Mouse (Mus musculus): ENCODE data around the gene Lonp2.

Gene Lonp2

DNA sequence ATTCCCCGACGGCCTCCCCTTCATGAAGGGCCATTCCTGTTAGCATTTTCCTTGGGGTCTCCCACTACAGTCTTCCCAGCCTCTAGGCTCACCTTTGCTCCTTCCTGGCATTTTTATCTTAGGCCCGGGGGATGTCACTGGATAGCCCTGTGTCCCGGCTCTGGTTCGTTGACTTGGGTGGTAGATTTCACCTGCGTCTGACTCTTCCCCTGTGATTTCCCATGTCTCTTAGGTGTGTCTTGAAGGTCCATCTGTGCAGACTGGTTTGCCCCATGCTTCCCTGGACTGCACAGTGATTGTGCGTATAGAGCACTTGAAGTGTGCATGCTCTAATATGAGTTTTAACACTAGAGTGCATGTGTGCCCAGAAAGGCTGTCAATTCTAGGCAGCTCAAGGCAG lies 1.1 kb downstream of the Lonp2 start:
- no peak for DNase-seq (ENCODE audit: low spot score)

DNA sequence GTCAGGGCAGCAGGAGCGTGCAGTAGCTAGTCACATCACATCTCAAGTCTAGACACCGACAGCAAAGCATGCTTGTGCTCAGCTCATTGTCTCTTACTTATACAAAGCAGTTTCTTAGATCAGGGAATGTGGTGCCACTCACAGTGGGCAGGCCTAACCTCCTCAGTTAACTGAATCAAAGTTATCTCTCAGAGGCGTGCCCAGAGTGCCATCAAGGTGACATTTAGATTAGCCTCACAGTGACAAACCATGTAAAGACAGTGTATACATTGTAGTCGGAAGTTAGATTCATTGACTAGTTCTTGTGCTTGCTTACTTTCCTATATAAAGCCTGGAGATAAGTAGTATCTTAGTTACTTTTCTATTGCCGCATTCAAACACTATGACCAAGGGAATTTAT lies 6.4 kb downstream of the Lonp2 start:
- no peak for DNase-seq (ENCODE audit: low spot score)

DNA sequence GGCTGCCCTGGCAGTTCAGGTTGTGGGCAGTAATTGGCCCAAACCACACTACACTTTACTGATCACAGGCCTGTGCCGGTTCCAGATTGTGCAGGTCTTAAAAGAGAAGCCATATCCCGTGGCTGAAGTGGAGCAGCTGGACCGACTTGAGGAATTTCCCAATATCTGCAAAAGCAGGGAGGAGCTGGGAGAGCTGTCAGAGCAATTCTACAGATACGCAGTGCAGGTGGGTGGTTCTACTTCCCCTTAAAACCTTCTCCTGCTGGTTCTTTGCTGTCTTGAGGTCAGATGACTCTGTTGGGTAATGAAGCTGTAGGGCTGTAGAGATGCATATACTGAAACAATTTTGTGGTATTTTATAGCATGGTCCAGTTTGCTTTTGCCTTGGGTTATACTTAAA lies 7.6 kb downstream of the Lonp2 start:
- DNase-seq (ENCODE audit: low spot score) = no peak

DNA sequence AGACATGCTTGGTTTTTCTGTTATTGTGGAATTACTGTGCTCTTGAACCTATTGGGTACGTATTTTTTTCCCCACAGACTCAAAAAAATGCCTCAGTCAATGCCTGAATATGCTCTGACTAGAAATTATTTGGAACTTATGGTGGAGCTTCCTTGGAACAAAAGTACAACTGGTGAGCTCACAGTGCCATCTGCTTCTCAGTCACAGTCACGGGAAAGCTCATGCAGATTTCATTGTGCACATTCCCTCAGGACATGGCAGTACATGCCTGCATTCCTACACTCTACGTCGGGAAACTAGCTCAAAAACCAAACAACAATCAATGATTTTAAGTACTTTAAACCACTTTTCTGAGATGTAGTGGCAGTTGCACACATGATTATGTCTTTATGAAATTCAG lies 14.0 kb downstream of the Lonp2 start:
- no peak for DNase-seq (ENCODE audit: low spot score)

DNA sequence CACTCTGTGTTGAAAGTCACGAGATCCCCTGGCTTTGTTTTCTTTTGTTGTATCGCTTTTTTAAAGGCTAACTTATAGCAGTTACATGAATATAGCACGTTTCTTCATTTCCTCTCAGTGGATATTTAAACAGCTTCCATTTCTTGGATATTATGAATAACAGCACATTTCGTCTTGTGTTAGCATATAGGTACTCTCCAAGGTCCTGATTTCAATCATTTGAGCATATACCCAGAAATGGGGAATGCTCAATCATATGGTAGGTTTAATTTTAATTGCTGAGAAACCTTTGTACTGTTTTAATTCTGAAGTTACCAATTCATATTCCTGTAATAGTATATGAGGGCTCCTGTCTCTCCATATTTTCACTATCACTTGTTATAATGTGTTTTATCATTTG lies 15.1 kb downstream of the Lonp2 start:
- no peak for DNase-seq (ENCODE audit: low spot score)

DNA sequence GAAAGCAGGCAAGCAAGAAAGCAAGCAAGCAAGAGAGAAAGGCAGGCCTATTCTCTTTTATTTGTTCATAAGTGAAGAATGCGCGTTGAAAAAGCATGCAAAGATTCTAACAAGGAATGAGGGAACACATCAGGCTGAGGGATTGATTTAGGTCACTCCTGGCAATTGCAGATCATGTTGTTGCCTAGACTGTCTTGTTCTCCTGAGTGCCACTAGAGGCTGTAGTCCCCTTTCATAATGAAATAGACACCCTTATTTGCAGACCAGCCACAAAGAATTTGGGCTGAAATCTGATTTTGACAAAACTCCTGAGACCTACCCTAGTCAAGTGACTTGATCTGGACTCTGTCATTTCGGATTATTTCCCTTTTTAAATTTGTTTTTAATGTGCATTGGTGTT lies 18.8 kb downstream of the Lonp2 start:
- no peak for DNase-seq (ENCODE audit: low spot score)

DNA sequence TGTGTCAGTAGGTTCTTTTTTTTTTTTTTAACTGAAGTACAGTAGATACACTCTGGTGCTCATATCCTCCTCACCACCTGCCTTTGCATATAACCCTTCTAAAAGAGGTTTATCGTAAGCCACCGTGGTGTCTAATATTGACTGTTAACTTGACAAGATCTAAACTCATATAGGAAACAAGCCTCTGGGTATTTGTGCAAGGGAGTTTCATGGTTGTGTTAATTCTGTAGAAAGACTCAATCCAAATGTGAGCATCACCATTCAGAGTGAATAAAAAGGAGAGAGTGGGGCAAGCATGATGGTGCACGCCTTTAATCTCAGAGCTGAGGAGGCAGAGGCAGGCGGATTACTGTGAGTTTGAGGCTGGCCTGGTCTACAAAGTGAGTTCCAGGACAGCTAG lies 20.8 kb downstream of the Lonp2 start:
- no peak for DNase-seq (ENCODE audit: low spot score)

DNA sequence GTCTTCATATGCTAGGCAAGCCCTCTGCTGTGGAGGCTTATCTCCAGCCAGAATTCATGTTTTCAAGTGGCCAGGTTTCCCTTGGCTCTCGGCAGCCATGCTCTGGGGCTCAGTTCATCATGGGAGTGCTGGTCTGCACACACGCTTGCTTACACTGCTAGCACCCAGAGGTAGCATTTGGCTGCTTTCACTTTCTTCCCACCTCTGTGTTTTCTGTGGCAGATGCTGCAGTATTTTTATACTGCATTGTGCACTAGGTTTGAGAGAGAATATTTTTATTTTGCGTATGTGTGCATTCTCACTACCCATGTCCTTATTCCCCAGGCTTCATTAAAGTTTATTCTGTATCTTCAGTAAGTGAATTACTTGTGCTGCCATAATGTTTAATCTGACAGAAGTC lies 23.9 kb downstream of the Lonp2 start:
- no peak for DNase-seq (ENCODE audit: low spot score)

DNA sequence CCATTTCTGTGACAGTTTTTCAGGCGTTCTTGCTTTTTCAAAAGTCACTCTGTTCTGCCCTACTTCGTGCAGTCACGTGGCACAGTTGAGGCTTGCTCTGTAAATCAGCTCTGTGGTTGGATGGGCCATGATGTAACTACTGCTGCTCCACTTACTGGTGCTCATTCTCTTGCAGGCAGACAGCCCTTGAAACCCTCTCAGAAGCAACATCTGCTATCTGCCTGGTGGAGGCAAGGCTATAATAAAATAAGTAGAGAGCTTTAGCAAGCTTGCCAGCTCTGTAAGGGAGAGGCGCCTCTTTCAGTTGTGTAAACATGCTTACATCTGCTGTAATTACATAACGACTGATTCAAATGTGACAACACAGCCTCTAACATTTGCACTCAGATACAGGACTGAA lies 27.6 kb downstream of the Lonp2 start:
- peak; percentile 79 for DNase-seq (ENCODE audit: low spot score)

DNA sequence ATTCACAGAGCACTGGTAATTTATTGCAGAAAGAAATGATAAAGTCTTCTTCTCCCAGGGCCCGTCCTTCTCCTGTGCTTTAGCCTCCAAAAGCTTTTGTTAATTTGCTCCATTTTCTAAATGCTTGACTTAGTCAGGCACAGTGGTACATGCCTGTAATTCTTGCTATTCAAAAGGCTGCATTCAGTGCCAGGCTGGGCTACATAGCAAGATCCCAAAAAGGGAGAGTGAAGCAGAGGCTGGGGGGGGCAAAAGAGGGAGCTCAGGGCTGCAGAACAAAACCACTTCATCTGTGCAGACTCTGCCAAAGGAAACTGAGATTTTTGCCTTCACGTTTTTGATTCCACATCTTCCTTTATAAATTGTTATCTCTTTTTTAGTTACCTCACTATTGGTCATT lies 28.7 kb downstream of the Lonp2 start:
- DNase-seq (ENCODE audit: low spot score) = no peak

DNA sequence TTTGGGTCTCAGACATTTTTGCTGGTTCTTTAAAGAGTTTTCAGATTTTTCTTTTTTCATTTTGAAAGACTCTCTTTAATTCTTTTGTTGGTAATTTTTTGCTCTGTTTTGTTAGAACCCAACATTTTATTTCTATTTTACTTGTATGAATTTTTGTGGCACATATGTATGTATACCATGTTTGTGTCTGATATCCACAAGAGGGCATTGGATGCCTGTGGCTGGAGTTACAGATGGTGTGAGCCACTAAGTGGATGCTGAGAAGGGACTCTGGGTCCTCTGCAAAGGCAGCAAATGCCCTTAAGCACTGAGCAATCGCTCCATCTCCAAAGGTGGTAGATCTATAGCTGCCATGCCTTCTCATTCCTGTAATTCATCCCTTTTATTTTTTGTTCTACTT lies 30.7 kb downstream of the Lonp2 start:
- DNase-seq (ENCODE audit: low spot score) = no peak

DNA sequence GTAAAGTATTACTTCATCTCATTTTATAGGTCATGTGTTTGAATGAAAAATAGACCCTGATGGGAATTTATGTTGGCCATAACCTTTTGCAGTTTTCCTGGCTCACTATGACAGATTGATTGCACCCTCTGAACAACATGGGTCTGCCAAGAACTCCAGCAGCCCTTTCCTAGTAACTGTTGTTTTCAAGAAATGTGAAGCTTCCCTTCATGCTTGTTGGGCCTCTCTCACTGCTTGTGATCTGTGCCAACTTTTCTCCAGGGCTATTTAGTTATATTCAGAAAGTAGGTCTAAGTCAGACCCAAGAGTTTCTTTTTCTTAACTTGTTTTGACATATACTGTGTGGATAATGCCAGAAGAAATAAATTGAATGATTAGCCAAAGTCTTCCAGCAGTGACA lies 44.9 kb downstream of the Lonp2 start:
- DNase-seq (ENCODE audit: low spot score) = no peak

DNA sequence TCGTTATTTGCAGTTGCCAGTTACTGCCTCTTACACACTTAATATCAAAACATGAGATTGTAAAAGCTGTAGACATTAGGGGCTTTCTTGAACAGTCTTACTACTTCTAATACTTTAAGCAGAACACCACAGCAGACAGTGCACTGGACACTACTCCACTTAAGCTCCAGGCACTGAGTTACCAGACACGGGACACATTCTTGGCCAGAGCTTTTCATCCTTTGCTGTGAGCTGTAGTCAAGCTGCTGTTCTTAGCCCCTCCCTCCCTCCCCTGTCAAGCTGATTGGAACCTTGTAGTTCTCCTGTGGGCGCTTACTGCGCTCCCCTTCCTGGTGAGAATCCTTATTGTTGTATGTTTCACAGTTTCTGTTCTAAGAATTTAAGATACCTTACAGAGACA lies 45.4 kb downstream of the Lonp2 start:
- no peak for DNase-seq (ENCODE audit: low spot score)

DNA sequence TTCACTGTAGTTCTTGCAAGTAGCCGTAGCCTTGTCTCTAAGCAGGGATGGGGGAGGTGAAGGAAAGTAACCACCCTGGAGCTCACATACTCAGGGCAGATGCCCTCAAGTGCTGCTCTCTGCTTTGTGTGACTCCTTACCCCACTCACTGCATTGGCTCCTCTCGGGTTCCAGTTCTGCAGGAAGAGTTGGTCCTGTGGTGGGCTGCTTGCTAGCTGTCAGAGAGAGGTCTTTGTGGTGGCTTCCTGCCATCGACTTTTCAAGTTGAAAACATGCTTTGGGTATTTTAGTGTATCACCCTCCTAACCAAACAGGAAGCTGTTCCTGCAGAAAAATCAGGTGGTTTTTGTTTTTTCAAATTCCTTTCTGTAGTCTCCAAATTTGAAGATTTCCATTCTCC lies 62.8 kb downstream of the Lonp2 start:
- no peak for DNase-seq (ENCODE audit: low spot score)

DNA sequence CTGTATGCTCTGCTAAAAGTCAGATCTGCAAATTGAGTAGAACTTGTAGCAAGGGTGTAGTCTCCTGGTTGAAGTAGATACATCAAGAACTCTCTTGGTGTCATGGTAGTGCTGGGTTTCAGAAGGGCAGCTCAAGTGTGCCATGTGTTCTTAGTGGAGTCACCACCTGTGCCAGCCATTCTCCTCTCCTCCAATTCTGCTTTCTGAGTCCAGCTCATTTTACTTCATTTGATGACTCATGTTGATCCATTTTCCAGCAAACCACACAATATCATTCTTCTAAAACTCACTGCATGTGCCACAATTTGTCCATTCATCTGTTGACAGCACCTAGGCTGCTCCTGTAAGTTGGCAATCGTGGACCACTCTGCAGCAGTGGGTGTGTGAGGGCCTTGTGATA lies 68.3 kb downstream of the Lonp2 start:
- no peak for DNase-seq (ENCODE audit: low spot score)

DNA sequence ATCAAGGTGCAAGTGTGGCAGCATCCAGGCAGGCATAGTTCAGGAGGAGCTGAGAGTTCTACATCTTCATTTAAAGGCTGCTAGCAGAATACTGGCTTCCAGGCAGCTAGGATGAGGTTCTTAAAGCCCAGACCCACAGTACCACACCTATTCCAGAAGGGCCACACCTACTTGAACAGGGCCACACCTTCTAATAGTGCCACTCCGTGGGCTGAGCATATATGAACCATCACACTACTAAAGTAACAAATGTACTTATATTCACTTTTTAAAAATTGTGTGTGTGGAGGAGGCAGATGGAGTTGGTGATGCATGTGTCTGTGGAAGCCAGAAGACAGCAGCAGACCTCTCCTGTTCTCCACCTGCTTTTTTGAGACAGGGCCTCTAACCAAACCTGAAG lies 70.2 kb downstream of the Lonp2 start:
- DNase-seq (ENCODE audit: low spot score) = no peak

DNA sequence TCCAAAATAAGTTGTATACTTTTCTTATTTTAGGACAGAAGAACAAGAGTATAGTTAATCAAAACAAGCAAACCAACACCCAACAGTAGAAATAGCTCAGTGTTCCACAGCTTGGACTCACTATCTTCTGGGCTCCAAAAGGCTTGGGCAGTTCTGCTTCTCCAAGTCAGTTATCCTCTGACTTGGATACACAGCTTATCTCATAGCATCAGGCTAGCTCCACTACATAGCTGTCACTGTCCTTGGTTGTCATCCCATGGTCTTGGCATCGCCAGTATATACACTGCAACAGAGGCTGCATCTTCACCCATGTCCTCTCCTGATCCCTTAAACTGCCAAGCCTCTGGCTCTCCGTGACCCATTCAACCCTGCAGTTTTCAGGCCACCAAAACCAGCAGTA lies 71.9 kb downstream of the Lonp2 start:
- no peak for DNase-seq (ENCODE audit: low spot score)

DNA sequence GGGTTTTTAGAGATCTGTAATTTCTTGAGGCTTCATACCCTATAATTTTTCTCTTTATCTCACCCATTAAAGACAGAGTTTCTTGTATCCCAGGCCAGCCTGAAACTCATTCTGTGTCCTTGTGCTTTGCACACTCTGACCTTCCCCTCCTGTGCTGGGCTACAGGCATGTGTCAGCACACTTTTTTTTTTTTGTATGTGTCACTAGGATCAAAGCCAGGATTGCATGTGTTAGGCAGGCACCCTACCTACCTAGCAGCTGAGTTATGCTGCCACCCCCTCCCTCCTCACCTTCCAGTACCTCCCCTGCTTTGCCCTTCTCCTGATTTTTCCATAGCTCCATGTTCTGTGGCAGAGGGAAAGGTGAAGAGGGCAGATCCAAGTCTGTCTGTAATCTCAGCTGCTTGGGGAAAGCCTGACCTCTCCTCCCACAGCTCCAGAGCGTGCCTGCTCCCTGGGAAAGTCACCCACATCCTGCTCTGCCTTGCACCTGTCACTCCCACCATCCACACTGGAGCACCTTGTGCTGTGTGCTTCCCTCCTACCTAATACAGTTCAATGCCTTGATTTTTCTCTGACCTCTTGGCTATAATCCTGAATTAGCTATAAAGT lies 75.1 kb downstream of the Lonp2 start:
- DNase-seq (ENCODE audit: low spot score) = no peak

DNA sequence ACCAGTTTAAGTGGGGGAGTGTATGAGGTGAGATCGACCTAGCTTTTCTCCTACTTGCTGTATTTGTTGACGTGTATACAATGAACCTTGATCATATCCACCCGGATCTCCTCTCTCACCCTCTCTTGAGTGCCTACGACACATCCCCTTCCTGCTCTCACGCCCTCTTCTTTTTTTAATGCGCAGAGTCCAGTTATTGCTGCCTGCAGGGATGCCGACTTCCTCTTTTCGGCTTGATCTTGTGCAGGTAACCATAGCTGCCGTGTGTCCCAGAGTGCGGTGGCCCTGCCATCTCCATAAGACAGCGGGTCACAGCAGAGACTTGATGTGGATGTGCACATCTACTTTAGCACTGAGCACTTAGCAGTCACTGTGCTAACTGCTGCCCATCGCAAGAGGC lies 75.6 kb downstream of the Lonp2 start:
- DNase-seq (ENCODE audit: low spot score) = no peak

DNA sequence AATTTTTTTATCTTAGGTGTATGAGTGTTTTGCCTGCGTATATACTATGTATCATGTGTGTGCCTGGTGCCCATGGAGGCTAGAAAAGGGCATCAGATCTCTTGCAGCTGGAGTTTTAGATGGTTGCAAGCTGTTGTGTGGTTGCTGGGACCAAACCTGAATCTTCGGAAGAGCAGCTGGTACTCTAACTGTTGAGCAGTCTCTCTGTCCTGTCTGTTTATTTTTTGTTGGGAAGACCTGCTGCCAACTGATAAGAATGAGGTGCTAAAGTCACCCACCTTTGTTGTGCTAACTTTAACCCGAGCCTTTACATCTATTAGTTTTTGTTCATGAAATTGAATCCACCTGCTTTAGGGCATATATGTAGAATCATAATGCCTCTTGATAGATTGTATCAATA lies 78.6 kb downstream of the Lonp2 start:
- DNase-seq (ENCODE audit: low spot score) = no peak

DNA sequence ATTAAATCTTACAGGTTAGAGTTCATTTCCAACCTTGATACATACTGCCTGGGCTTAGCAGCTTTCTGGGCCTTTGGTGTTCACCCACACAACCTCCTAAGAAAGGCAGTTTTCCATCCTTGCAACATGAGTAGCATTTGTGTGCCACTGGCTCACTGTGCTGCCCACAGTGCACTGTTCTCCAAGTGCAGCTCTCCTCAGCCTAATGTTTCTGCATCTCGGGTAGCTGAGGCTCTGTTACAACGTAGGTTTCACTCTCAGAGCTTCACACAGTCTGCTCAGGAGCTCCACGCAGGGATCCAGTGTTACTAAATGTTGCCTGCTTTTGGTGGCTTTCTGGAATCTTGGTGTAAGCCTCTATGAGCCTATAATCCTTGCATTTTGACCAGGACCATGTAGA lies 81.5 kb downstream of the Lonp2 start:
- DNase-seq (ENCODE audit: low spot score) = no peak

DNA sequence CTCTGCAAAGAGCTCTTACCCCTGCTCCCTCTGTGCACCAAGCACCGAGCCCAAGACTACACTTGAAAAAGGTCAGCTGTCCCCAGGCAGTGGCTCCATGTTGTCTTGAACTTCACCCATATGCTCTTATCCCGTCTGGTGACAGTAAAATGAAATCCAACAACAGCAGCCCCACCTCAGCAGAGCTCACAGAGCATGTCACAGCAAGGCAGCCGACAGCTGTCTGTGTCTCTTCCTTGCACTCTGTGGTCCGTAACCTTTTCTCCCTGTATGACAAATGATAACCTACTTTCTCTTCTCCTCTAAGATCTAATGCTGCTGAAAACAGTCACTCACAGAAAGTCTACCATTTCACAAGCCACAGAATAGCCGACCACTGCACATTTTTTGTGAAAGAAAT lies 82.9 kb downstream of the Lonp2 start:
- no peak for DNase-seq (ENCODE audit: low spot score)

DNA sequence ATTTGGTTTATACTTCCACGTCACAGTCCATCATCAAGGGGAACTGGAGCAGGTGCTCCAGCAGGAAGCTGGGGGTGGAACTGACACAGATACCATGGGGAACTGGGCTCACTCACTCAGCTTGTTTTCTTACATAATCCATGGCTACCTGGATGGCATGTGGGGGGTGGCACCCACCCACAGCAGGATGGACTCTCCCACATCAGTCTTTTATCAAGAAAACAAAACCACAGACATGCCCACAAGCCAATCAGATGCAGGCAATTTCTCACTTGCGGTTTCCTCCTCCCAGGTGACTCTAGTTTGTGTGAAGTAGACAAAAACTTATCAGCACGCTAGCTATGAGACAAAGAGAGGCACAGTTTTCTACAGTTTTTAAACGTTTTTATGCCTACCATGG lies 84.0 kb downstream of the Lonp2 start:
- no peak for DNase-seq (ENCODE audit: low spot score)

DNA sequence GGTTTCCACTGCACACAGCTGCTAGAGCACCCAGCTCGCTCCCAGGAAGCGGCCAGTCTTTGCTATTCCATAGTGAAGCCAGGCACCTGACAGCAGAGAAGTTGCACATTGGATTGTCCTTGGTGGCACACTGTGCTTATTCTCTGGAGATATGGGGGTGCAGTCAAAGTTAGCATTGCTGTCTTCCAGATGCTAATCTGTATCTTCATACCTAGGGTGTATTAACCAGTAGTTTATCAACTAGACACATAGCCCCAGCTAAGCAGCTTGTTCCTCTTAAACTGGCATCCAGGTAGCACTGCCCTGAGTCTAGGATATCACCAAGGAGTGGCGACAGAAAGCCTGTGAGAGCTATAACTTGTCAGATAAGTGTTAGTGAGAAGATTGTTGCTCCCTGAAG lies 88.8 kb downstream of the Lonp2 start:
- DNase-seq (ENCODE audit: low spot score) = no peak
